Mouse (Mus musculus): ENCODE measurements around the gene Gm10961. TPM values are rescaled to one million over a fixed set of nuclear protein-coding genes. Genes with fewer than 3 reads are reported as not detected.

The Gm10961 gene
- not detected in 2 replicates for polyA plus RNA-seq (2015; fragmentation: Nextera tagmentation; extraction: Ambion mirVana)

DNA sequence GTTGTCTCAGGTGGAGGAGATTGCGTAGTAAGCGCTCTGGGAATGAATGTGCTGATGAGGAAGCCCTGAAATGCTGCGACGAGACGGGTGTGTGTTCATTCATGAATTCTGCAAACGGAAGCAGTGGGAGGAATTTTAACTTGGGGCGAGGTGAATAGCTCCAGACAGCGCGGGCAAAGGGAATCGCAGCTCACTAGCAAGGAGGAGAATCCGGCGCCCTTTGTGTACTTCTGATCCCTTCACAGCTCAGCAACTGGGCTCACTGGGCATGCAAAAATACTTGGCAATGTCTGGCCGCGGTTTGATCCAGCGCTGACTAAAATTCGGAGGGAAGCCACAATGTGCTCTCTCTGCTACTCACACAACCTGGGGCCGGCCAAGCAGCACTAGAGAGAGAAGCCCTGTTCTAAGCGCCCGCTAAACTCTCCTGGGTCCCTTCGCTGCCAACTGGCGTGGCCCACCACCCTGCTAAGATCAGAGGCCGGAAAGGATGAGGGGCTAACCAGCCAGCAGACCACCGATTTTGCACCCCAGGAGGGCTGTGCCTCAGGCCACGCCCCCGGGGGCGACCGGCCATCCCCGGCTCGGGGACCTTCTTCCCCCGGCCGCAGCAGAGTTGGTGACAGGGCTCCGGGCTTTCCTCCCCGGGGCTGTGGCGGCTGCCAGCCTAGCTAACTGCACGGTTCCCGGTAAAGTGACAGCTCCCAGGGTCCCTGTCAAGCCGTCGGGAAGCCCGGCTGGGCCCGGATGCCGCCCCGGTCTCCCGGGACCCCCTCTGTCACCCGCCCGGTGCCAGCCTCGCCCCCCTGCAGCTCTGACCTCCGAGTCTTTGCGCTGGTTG is at the start of gene Gm10961:
TSS of gene Gm10961 (plus strand) at position 641 of the 841 bp plus-strand sequence.
- peak; percentile 82 for ATAC-seq (ENCODE audit: low FRiP score)
- Histone ChIP-seq H3K9ac (replicated peaks) (peak within 1 kb of the TSS; percentile 100), H3K9me3 (replicated peaks) (no peaks in the 10 kb centered on the region), H3K36me3 (peaks cover 28% of the 10 kb centered on the region), H3K27ac (replicated peaks) (peak within 1 kb of the TSS; percentile 99), H3K27me3 (replicated peaks) (no peaks in the 10 kb centered on the region), H3K4me2 (peak within 1 kb of the TSS; percentile 72), H3K4me3 (replicated peaks) (peak within 1 kb of the TSS; percentile 94), H3K4me1 (peaks cover 27% of the 10 kb centered on the region)
- WGBS: under 1% methylated on average over 48 of the region's 48 CpGs

DNA sequence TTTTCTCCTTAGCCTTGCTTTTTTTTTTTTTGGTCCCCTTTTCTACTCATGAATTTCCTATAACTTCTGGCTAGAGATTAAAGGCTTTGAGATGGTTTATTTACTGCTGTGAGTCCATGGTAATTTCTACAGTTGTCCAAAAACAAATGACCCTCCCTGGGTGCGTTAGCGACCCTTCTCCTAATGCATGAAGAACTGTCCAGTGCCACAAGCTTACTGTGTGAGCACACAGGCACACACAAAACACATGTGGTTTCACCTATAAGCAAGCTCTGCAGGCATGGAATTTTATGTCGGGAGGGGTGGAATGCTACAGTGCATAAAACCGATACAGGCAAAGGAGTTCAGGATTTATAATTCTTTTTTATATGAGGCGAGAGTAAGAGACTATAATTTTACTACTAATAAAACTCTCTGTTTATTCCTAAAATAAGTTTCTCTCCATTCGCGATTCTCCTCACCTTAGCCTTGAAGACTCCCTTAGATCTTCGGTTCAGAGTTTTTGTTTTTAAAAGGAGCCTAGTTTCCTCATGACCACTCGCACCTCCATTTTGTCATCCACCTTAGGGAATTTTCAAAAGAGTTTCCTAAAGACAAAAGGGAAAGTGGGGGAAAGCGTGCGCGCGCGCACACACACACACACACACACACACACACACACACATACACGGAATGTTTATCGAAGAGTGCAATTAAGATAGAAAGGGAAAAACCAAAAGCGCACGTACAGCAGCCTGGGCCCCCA is 48.8 kb upstream of the Gm10961 start:
- no peaks in the 10 kb centered on the region for H3K9me3 ChIP-seq (replicated peaks)
- no peak for ATAC-seq (ENCODE audit: low FRiP score)
- H3K4me2 ChIP-seq: peak overlapping the region; percentile 50
- H3K27ac ChIP-seq (replicated peaks): no peak overlapping the region
- no peaks in the 10 kb centered on the region for H3K36me3 ChIP-seq
- H3K9ac ChIP-seq (replicated peaks): no peak overlapping the region
- H3K27me3 ChIP-seq (replicated peaks): peaks cover 90% of the 10 kb centered on the region
- peaks cover 10% of the 10 kb centered on the region for H3K4me1 ChIP-seq
- peak overlapping the region; percentile 27 for H3K4me3 ChIP-seq (replicated peaks)
- 4% methylated on average over 18 of the region's 18 CpGs for WGBS

GRCm38 (mm10) chr3:107582875-107583767 is 48.0 kb upstream of the Gm10961 start:
- no peaks in the 10 kb centered on the region for H3K36me3 ChIP-seq
- H3K4me2 ChIP-seq: peak overlapping the region; percentile 50
- no peak for ATAC-seq (ENCODE audit: low FRiP score)
- no peaks in the 10 kb centered on the region for H3K9me3 ChIP-seq (replicated peaks)
- H3K4me1 ChIP-seq: peaks cover 10% of the 10 kb centered on the region
- H3K9ac ChIP-seq (replicated peaks): no peak overlapping the region; the same call in 1 of the 2 replicates
- H3K27me3 ChIP-seq (replicated peaks): peaks cover 94% of the 10 kb centered on the region
- peak overlapping the region; percentile 27 for H3K4me3 ChIP-seq (replicated peaks)
- WGBS: under 1% methylated on average over 65 of the region's 65 CpGs
- no peak overlapping the region for H3K27ac ChIP-seq (replicated peaks)

DNA sequence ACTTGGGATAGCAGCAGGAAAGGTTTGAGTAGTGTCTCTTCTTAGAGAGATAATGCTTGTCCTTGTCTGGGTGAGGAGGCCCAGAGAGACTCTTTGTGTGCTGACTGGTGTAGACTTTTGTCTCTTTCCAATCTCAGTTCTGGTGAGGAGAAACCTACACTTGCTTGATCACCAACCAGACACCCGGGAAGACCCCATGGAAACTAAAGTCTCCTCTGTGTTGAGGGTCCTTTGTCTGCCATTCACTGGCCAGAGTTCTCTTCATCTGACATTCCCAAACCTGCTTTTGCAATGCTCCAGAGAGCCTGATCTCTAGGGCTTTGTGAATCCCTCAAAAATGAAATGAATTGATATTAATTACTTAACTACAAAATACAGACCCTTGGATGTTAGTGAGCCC is 47.2 kb upstream of the Gm10961 start:
- Histone ChIP-seq H3K27ac (replicated peaks) (no peak overlapping the region), H3K4me3 (replicated peaks) (no peak overlapping the region), H3K4me1 (peaks cover 10% of the 10 kb centered on the region), H3K4me2 (no peak overlapping the region), H3K9ac (replicated peaks) (no peak overlapping the region), H3K27me3 (replicated peaks) (peaks cover 94% of the 10 kb centered on the region), H3K36me3 (no peaks in the 10 kb centered on the region), H3K9me3 (replicated peaks) (no peaks in the 10 kb centered on the region)
- 6% methylated on average over 1 of the region's 1 CpGs for WGBS
- ATAC-seq (ENCODE audit: low FRiP score): no peak

DNA sequence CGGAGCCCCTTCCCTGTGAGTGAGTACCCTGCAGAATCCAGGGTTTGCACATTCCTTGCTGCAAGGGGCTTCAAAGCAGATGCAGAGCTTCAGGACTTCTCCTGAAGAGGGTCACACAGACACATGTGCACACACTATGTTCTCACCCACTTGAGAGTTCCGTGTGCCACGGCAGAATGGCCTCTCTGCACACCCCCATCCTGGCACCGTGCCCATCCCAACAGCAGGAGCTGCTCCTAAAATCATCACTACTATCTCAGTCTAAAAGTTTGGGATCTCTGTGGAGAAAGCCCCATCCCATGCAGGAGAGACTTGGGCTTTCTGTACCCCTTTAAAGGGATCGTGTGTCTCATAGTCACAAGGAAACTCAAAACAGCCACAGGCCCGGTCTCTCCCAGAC is 44.6 kb upstream of the Gm10961 start:
- Histone ChIP-seq H3K4me3 (replicated peaks) (no peak overlapping the region), H3K27me3 (replicated peaks) (peaks cover 84% of the 10 kb centered on the region), H3K4me1 (peaks cover 10% of the 10 kb centered on the region), H3K36me3 (no peaks in the 10 kb centered on the region), H3K9ac (replicated peaks) (no peak overlapping the region), H3K9me3 (replicated peaks) (no peaks in the 10 kb centered on the region), H3K27ac (replicated peaks) (no peak overlapping the region), H3K4me2 (no peak overlapping the region)
- ATAC-seq (ENCODE audit: low FRiP score): no peak
- WGBS: 80% methylated on average over 6 of the region's 6 CpGs

- Histone ChIP-seq H3K4me2 (no peak overlapping the region), H3K27me3 (replicated peaks) (peaks cover 81% of the 10 kb centered on the region), H3K9ac (replicated peaks) (no peak overlapping the region), H3K9me3 (replicated peaks) (no peaks in the 10 kb centered on the region), H3K4me3 (replicated peaks) (no peak overlapping the region), H3K4me1 (peaks cover 16% of the 10 kb centered on the region), H3K27ac (replicated peaks) (no peak overlapping the region), H3K36me3 (no peaks in the 10 kb centered on the region)
- 66% methylated on average over 1 of the region's 1 CpGs for WGBS
- no peak for ATAC-seq (ENCODE audit: low FRiP score)
Observed at GRCm38 (mm10) chr3:107591612-107592011, 39.5 kb upstream of the Gm10961 start.

DNA sequence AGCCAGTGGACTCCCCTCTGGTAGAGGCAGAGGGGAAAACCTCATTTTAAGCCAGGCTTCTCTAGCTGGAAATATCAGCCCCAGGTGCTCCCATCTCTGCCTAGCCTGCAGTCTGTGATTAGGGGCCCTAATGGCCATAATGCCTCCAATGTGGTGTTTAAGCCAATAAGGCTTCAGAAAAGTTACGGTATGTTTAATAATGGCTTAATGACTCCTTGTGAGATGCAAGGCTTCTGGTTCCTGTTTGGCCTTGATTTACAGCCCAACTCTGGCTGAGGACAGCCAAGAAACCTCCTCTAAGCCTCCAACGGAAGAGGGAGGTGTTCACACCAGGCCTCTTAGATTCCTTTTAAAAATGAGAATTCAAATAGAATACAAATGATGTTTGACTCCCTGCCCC is 37.5 kb upstream of the Gm10961 start:
- H3K4me2 ChIP-seq: no peak overlapping the region
- peaks cover 18% of the 10 kb centered on the region for H3K4me1 ChIP-seq
- no peak for ATAC-seq (ENCODE audit: low FRiP score)
- H3K27me3 ChIP-seq (replicated peaks): peaks cover 75% of the 10 kb centered on the region
- no peak overlapping the region for H3K4me3 ChIP-seq (replicated peaks)
- 18% methylated on average over 2 of the region's 2 CpGs for WGBS
- H3K9ac ChIP-seq (replicated peaks): no peak overlapping the region
- H3K9me3 ChIP-seq (replicated peaks): no peaks in the 10 kb centered on the region
- H3K36me3 ChIP-seq: no peaks in the 10 kb centered on the region
- H3K27ac ChIP-seq (replicated peaks): no peak overlapping the region

- Histone ChIP-seq H3K9me3 (replicated peaks) (no peaks in the 10 kb centered on the region), H3K36me3 (no peaks in the 10 kb centered on the region), H3K27me3 (replicated peaks) (peaks cover 81% of the 10 kb centered on the region), H3K4me1 (peaks cover 18% of the 10 kb centered on the region), H3K4me2 (peak within 1 kb of the TSS; percentile 55), H3K9ac (replicated peaks) (no peak within 1 kb of the TSS), H3K4me3 (replicated peaks) (peak within 1 kb of the TSS; percentile 28), H3K27ac (replicated peaks) (no peak within 1 kb of the TSS)
- ATAC-seq (ENCODE audit: low FRiP score): peak; percentile 45; the same call in 1 of the 2 replicates
- under 1% methylated on average over 33 of the region's 46 CpGs for whole genome bisulfite sequencing
Observed at GRCm38 (mm10) chr3:107594662-107595263, 36.4 kb upstream of the Gm10961 start, which contains the start of gene Alx3. Alx3 (plus strand) TSS chr3:107595031.

GRCm38 (mm10) chr3:107595264-107595937 is 35.7 kb upstream of the Gm10961 start:
- WGBS: under 1% methylated on average over 50 of the region's 50 CpGs
- Histone ChIP-seq H3K4me2 (peak overlapping the region; percentile 55), H3K9me3 (replicated peaks) (no peaks in the 10 kb centered on the region), H3K36me3 (no peaks in the 10 kb centered on the region), H3K4me3 (replicated peaks) (peak overlapping the region; percentile 28), H3K4me1 (peaks cover 18% of the 10 kb centered on the region), H3K27me3 (replicated peaks) (peaks cover 84% of the 10 kb centered on the region), H3K9ac (replicated peaks) (no peak overlapping the region), H3K27ac (replicated peaks) (no peak overlapping the region)
- ATAC-seq (ENCODE audit: low FRiP score): peak; percentile 28

- Histone ChIP-seq H3K27me3 (replicated peaks) (peaks cover 86% of the 10 kb centered on the region), H3K27ac (replicated peaks) (no peak overlapping the region), H3K9ac (replicated peaks) (no peak overlapping the region), H3K9me3 (replicated peaks) (no peaks in the 10 kb centered on the region), H3K4me1 (peaks cover 18% of the 10 kb centered on the region), H3K36me3 (no peaks in the 10 kb centered on the region), H3K4me2 (0 out of 2 replicates have a peak overlapping the region, but pooled peaks have one; percentile 55), H3K4me3 (replicated peaks) (no peak overlapping the region)
- ATAC-seq (ENCODE audit: low FRiP score): no peak; the same call in 1 of the 2 replicates
- WGBS: 1% methylated on average over 34 of the region's 34 CpGs
Observed at GRCm38 (mm10) chr3:107595938-107596461, 35.1 kb upstream of the Gm10961 start.

Data from neural tube, embryonic 15.5 days (tissue).